Mouse (Mus musculus) myocyte (in vitro differentiated cells): ENCODE measurements around the gene Pi4ka. TPM values are rescaled to one million over a fixed set of nuclear protein-coding genes. Genes with fewer than 3 reads are reported as not detected.
"Not testable (repeated sequence)": the region's sequence is repeated elsewhere in the genome, so short reads cannot be mapped to it uniquely, and the experiment has no call there.

Experiments
- H3K27me3 ChIP-seq: one replicate; pipeline ENCODE4 v1.6.1; 2011; ENCODE audit not compliant: control insufficient read depth, insufficient read depth, insufficient read length
- H3K36me3 ChIP-seq: one replicate; pipeline ENCODE4 v1.6.1; 2011; ENCODE audit not compliant: control insufficient read depth, insufficient read depth
- H3K4me2 ChIP-seq: one replicate; pipeline ENCODE4 v1.6.1; 2011; ENCODE audit warnings: low read depth, control low read depth
- H3K4me3 ChIP-seq: one replicate; pipeline ENCODE4 v1.5.1; 2011; ENCODE audit warnings: mild to moderate bottlenecking, control low read depth, moderate library complexity
- H3K79me2 ChIP-seq: one replicate; pipeline ENCODE4 v1.6.1; 2011; ENCODE audit not compliant: control insufficient read depth, insufficient read depth
- H3ac ChIP-seq: one replicate; pipeline ENCODE4 v1.6.1; 2011; ENCODE audit not compliant: control insufficient read depth, insufficient read length
- CEBPB ChIP-seq: IDR thresholded peaks from 2 replicates; pipeline ENCODE4 v1.6.1; 2011; ENCODE audit warnings: mild to moderate bottlenecking, moderate library complexity; ENCODE audit not compliant: poor library complexity, insufficient read depth, severe bottlenecking
- E2F4 ChIP-seq: IDR thresholded peaks from one replicate; pipeline ENCODE4 v1.6.1; 2011; ENCODE audit warnings: mild to moderate bottlenecking, control low read depth, moderate library complexity; ENCODE audit not compliant: insufficient read depth
- MAX ChIP-seq: IDR thresholded peaks from one replicate; pipeline ENCODE4 v1.6.1; 2011; ENCODE audit warnings: low read depth, mild to moderate bottlenecking, control low read depth
- MYOD1 ChIP-seq, 3 experiments: IDR thresholded peaks; one replicate each; pipeline ENCODE4 v1.6.1; 2011; ENCODE audit warnings: control low read depth in 2 of 3, low read depth in 2 of 3, mild to moderate bottlenecking in 2 of 3, moderate library complexity in 1 of 3; ENCODE audit not compliant: insufficient read length in 2 of 3, control insufficient read depth in 1 of 3
- MYOG ChIP-seq, 3 experiments: IDR thresholded peaks; one replicate each; pipeline ENCODE4 v1.6.1; 2011; ENCODE audit warnings: control low read depth in 2 of 3, low read depth in 2 of 3, mild to moderate bottlenecking in 2 of 3; ENCODE audit not compliant: insufficient read length in 2 of 3, control insufficient read depth in 1 of 3, insufficient read depth in 1 of 3
- POLR2A ChIP-seq: IDR thresholded peaks from one replicate; pipeline ENCODE4 v1.6.1; 2011; ENCODE audit warnings: low read depth, mild to moderate bottlenecking, control low read depth, moderate library complexity; ENCODE audit not compliant: insufficient read length
- POLR2AphosphoS2 ChIP-seq: IDR thresholded peaks from one replicate; pipeline ENCODE4 v1.6.1; 2011; ENCODE audit warnings: low read depth, control low read depth; ENCODE audit not compliant: insufficient read length
- REST ChIP-seq: IDR thresholded peaks from one replicate; pipeline ENCODE4 v1.6.1; 2011; ENCODE audit warnings: mild to moderate bottlenecking, control low read depth, moderate library complexity; ENCODE audit not compliant: insufficient read depth, insufficient read length
- SRF ChIP-seq: IDR thresholded peaks from one replicate; pipeline ENCODE4 v1.6.1; 2011; ENCODE audit warnings: low read depth; ENCODE audit not compliant: control insufficient read depth, insufficient read length
- TCF12 ChIP-seq: IDR thresholded peaks from one replicate; pipeline ENCODE4 v1.6.1; 2011; ENCODE audit warnings: mild to moderate bottlenecking, control low read depth; ENCODE audit not compliant: poor library complexity, insufficient read depth, severe bottlenecking
- TCF3 ChIP-seq: IDR thresholded peaks from one replicate; pipeline ENCODE4 v1.6.1; 2011; ENCODE audit warnings: low read depth, control low read depth; ENCODE audit not compliant: insufficient read length
- USF1 ChIP-seq: IDR thresholded peaks from one replicate; pipeline ENCODE4 v1.6.1; 2011; ENCODE audit warnings: low read depth, mild to moderate bottlenecking, control low read depth, moderate library complexity
- polyA plus RNA-seq: library from polyadenylated mRNA; unstranded; fragments of >200 nt; fragmentation: generic; extraction: Trizol; gene quantifications from one replicate; pipeline ENCODE4 v1.2.1, GENCODE M21; 2012; ENCODE audit warnings: missing spikeins

Gene Pi4ka
- polyA plus RNA-seq, 1 experiment, result 37.8 TPM

GRCm38 (mm10) chr16:17233702-17234498, 172.2 kb downstream of the Pi4ka start:
- Histone ChIP-seq H3K36me3 (no peaks in the 10 kb centered on the region), H3ac (peak overlapping the region; percentile 26), H3K79me2 (peaks cover 14% of the 10 kb centered on the region), H3K27me3 (no peaks in the 10 kb centered on the region), H3K4me3 (peak overlapping the region; percentile 47), H3K4me2 (peak overlapping the region; percentile 96)
- TF ChIP-seq POLR2A, result no peak
- no peak for TF ChIP-seq MYOD1 (IDR thresholded peaks at IDR 0.05; ENCODE audit: control insufficient read depth in 1 of 3, insufficient read length in 2 of 3, low read depth in 2 of 3)
- no peak for TF ChIP-seq TCF3
- TF ChIP-seq REST, result no peak
- TF ChIP-seq USF1, result no peak
- TF ChIP-seq SRF, result no peak
- TF ChIP-seq MYOG (IDR thresholded peaks at IDR 0.05; ENCODE audit: control insufficient read depth in 1 of 3, insufficient read depth in 1 of 3, insufficient read length in 2 of 3, low read depth in 2 of 3), result no peak
- no peak for TF ChIP-seq E2F4
- no peak for TF ChIP-seq CEBPB
- TF ChIP-seq MAX, result no peak
- TF ChIP-seq TCF12, result no peak
- TF ChIP-seq POLR2AphosphoS2, result no peak

GRCm38 (mm10) chr16:17232794-17233701, 173.1 kb downstream of the Pi4ka start, which contains the start of gene Hic2:
Gene Hic2, plus strand, starts transcription at chr16:17233572.
- Histone ChIP-seq H3K4me3 (peak within 1 kb of the TSS; percentile 47), H3K4me2 (peak within 1 kb of the TSS; percentile 96), H3K79me2 (peaks cover 11% of the 10 kb centered on the region), H3ac (peak within 1 kb of the TSS; percentile 26), H3K36me3 (no peaks in the 10 kb centered on the region), H3K27me3 (no peaks in the 10 kb centered on the region)
- TF ChIP-seq POLR2AphosphoS2, result peak; percentile 40
- TF ChIP-seq MYOD1 (IDR thresholded peaks at IDR 0.05; ENCODE audit: control insufficient read depth in 1 of 3, insufficient read length in 2 of 3, low read depth in 2 of 3), result no peak
- TF ChIP-seq SRF, result no peak
- TF ChIP-seq POLR2A, result peak; percentile 86
- TF ChIP-seq TCF12, result no peak
- TF ChIP-seq MYOG (IDR thresholded peaks at IDR 0.05; ENCODE audit: control insufficient read depth in 1 of 3, insufficient read depth in 1 of 3, insufficient read length in 2 of 3, low read depth in 2 of 3), result peak in 1 of 3 experiments; percentile 10

DNA sequence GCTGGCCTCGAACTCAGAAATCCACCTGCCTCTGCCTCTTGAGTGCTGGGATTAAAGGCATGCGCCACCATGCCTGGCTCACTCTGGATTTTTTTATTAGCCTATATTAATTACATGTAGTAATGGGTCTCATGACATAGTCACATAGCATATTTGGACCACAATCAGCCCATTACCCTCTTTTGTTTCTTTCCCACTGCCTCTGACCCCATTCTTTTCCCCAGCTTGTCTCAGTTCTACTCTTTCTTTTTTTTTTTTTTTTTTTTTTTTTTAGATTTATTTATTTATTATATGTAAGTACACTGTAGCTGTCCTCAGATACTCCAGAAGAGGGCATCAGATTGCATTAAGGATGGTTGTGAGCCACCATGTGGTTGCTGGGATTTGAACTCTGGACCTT, 174.6 kb downstream of the Pi4ka start:
- not testable (repeated sequence) for H3K4me3 ChIP-seq, H3K36me3 ChIP-seq, H3K4me2 ChIP-seq, H3ac ChIP-seq, H3K79me2 ChIP-seq, H3K27me3 ChIP-seq

Other genes starting within 250 kb of the Pi4ka start
- 124 TPM for gene Ube2l3, start 203.7 kb downstream of the Pi4ka start, polyA plus RNA-seq
- gene Rimbp3, start 197.7 kb downstream of the Pi4ka start, polyA plus RNA-seq, result 0.07 TPM
- 1.1 TPM for gene Hic2, start 172.7 kb downstream of the Pi4ka start, polyA plus RNA-seq
- gene Tmem191c, start 130.2 kb downstream of the Pi4ka start, polyA plus RNA-seq, result 2.7 TPM
- 0.10 TPM for gene Serpind1, start 74.9 kb downstream of the Pi4ka start, polyA plus RNA-seq
- 12.0 TPM for gene Snap29, start 328 bp downstream of the Pi4ka start, polyA plus RNA-seq
- 14.8 TPM for gene Crkl, start 45.7 kb upstream of the Pi4ka start, polyA plus RNA-seq
- 0.02 TPM for gene Aifm3, start 83.3 kb upstream of the Pi4ka start, polyA plus RNA-seq
- 84.7 TPM for gene Lztr1, start 102.4 kb upstream of the Pi4ka start, polyA plus RNA-seq
- 42.6 TPM for gene Thap7, start 124.8 kb upstream of the Pi4ka start, polyA plus RNA-seq
- gene Lrrc74b, start 154.9 kb upstream of the Pi4ka start, polyA plus RNA-seq, result 0.08 TPM
- gene P2rx6, start 155.6 kb upstream of the Pi4ka start, polyA plus RNA-seq, result 3.3 TPM
- 1.1 TPM for gene Slc7a4, start 176.9 kb upstream of the Pi4ka start, polyA plus RNA-seq
- 15.2 TPM for gene Smpd4, start 213.0 kb upstream of the Pi4ka start, polyA plus RNA-seq
- 1.5 TPM for gene Ccdc74a, start 240.2 kb upstream of the Pi4ka start, polyA plus RNA-seq